Mouse (Mus musculus) spleen, adult 10 weeks (tissue): ENCODE data around the gene Olfr1337. TPM values are rescaled to one million over a fixed set of nuclear protein-coding genes. Genes with fewer than 3 reads are reported as not detected.

Source experiments
- polyA plus RNA-seq: library from polyadenylated mRNA; stranded (reverse); fragments of 350-450 nt; fragmentation: Illumina TruSeq; extraction: RNeasy Lipid Tissue Mini Kit (QIAGEN cat#74804); gene quantifications from one replicate; pipeline ENCODE4 v1.2.3, GENCODE M21; 2015; ENCODE audit warnings: low replicate concordance; ENCODE audit not compliant: insufficient read depth

Gene Olfr1337
- not detected for polyA plus RNA-seq

GRCm38 (mm10) chr4:118782486-118782885 is at the start of gene Olfr1337:
TSS of gene Olfr1337 (minus strand) at chr4:118782586.

DNA sequence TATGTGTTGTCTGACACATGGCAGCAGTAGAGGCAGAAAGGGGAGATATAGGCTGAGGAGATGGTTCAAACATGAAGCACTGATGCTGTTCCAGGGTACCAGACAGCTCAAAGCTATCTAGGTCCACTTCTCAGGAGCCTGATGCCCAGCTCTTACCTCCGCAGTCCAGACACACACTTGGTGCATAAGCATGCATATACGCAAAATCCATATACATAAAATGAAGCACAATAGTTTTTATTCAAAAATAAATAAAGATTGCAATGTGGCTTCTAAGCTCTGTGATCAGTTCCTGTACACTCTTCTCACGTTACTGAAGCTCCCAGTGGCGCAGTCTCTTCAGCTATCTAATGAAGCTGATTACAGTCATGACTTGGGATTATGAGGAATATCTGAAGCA is 27.5 kb upstream of the Olfr1337 start, which contains the start of gene Olfr1335:
Olfr1335 (minus strand) TSS at position 101 of the 400 bp plus-strand sequence.

GRCm38 (mm10) chr4:118758637-118759036 is 23.7 kb downstream of the Olfr1337 start, which contains the start of gene Olfr1338:
TSS of gene Olfr1338 (minus strand) at chr4:118758737.

GRCm38 (mm10) chr4:118731875-118732274 is 50.5 kb downstream of the Olfr1337 start, which contains the start of gene Olfr1339:
TSS of gene Olfr1339 (plus strand) at chr4:118732175.

Other genes starting within 250 kb of the Olfr1337 start
- gene Tmem125, start 238.5 kb downstream of the Olfr1337 start, polyA plus RNA-seq = not detected
- not detected for gene Cfap57, start 161.8 kb downstream of the Olfr1337 start, polyA plus RNA-seq
- gene Ebna1bp2, start 161.8 kb downstream of the Olfr1337 start, polyA plus RNA-seq = 91.8 TPM
- gene Olfr62, start 123.6 kb downstream of the Olfr1337 start, polyA plus RNA-seq = not detected
- gene Olfr1342, start 89.8 kb downstream of the Olfr1337 start, polyA plus RNA-seq = not detected
- not detected for gene Olfr1341, start 79.1 kb downstream of the Olfr1337 start, polyA plus RNA-seq
- not detected for gene Olfr1340, start 62.4 kb downstream of the Olfr1337 start, polyA plus RNA-seq
- not detected for gene Olfr1339, start 50.4 kb downstream of the Olfr1337 start, polyA plus RNA-seq
- gene Olfr1338, start 23.8 kb downstream of the Olfr1337 start, polyA plus RNA-seq = not detected
- gene Olfr1335, start 27.4 kb upstream of the Olfr1337 start, polyA plus RNA-seq = not detected
- gene Olfr1333, start 53.7 kb upstream of the Olfr1337 start, polyA plus RNA-seq = not detected
- gene Olfr1331, start 82.1 kb upstream of the Olfr1337 start, polyA plus RNA-seq = not detected
- not detected for gene Olfr1330, start 106.0 kb upstream of the Olfr1337 start, polyA plus RNA-seq
- not detected for gene Olfr1329, start 134.9 kb upstream of the Olfr1337 start, polyA plus RNA-seq
- gene Olfr1328, start 156.0 kb upstream of the Olfr1337 start, polyA plus RNA-seq = not detected
- gene Lao1, start 179.0 kb upstream of the Olfr1337 start, polyA plus RNA-seq = not detected